Mouse (Mus musculus) hindbrain, embryonic 14.5 days (tissue): ENCODE results near the gene Fam98b. TPM values are rescaled to one million over a fixed set of nuclear protein-coding genes. Genes with fewer than 3 reads are reported as not detected.
A peak's percentile ranks its signal among the peaks of the same experiment; 100 is the strongest.

Source experiments
- ATAC-seq: fragments of 200-750 bp; cut with Nextera tagmentation; 2 replicates; pipeline ENCODE4 v1.8.0; 2017; ENCODE audit warnings: moderate number of reproducible peaks, mild to moderate bottlenecking, moderate TSS enrichment, moderate library complexity; ENCODE audit not compliant: low FRiP score
- DNase-seq: peaks from one replicate; pipeline ENCODE4 v3.0.0-alpha.2; 2015; ENCODE audit warnings: low spot score
- H3K27ac ChIP-seq: fragments of 300-500 bp; sonication (generic); 2 replicates; pipeline ENCODE4 v1.5.1; 2014; ENCODE audit warnings: mild to moderate bottlenecking, moderate library complexity
- H3K27me3 ChIP-seq: fragments of 300-500 bp; sonication (generic); 2 replicates; pipeline ENCODE4 v1.6.1; 2014; ENCODE audit warnings: mild to moderate bottlenecking, low read length, mixed read lengths; ENCODE audit not compliant: control insufficient read depth, insufficient read depth
- H3K36me3 ChIP-seq: fragments of 300-500 bp; sonication (generic); replicated peaks from 2 replicates; pipeline ENCODE4 v1.6.1; 2014; ENCODE audit not compliant: control insufficient read depth, insufficient read depth
- H3K4me1 ChIP-seq: fragments of 300-500 bp; sonication (generic); replicated peaks from 2 replicates; pipeline ENCODE4 v1.6.1; 2014; ENCODE audit warnings: antibody characterized with exemption, low read length, mixed read lengths; ENCODE audit not compliant: control insufficient read depth, insufficient read depth
- H3K4me2 ChIP-seq: fragments of 300-500 bp; sonication (generic); replicated peaks from 2 replicates; pipeline ENCODE4 v1.6.1; 2014; ENCODE audit warnings: mild to moderate bottlenecking, moderate library complexity
- H3K4me3 ChIP-seq: fragments of 300-500 bp; sonication (generic); replicated peaks from 2 replicates; pipeline ENCODE4 v1.5.1; 2014; ENCODE audit warnings: mild to moderate bottlenecking, low read length
- H3K9ac ChIP-seq: fragments of 300-500 bp; sonication (generic); 2 replicates; pipeline ENCODE4 v1.6.1; 2014
- H3K9me3 ChIP-seq: fragments of 300-500 bp; sonication (generic); 2 replicates; pipeline ENCODE4 v1.6.1; 2016; ENCODE audit warnings: low read length; ENCODE audit not compliant: control insufficient read depth
- WGBS: fragments of 180-500 bp; shearing (Covaris S2); extraction: QIAGEN DNeasy Blood & Tissue Kit; methylation state at CpG from one replicate; pipeline ENCODE4 v1.1.7; 2014; 5-methylcytosine and 5-hydroxymethylcytosine counted together
- polyA plus RNA-seq: library from polyadenylated mRNA; unstranded; fragments of >200 nt; fragmentation: Nextera tagmentation; extraction: Ambion mirVana; gene quantifications from 2 replicates; pipeline ENCODE4 v1.2.1, GENCODE M21; 2014

The Fam98b gene
- polyA plus RNA-seq, 1 experiment from 2014 or later = 8.8 TPM

GRCm38 (mm10) chr2:117222651-117223050, 26.9 kb upstream of the Fam98b start:
- WGBS = 83% methylated on average over 9 of the region's 9 CpGs
- H3K9me3 ChIP-seq = no peaks in the 10 kb centered on the region
- no peak for ATAC-seq
- H3K36me3 ChIP-seq = no peaks in the 10 kb centered on the region
- no peak overlapping the region for H3K27ac ChIP-seq
- no peak overlapping the region for H3K9ac ChIP-seq
- no peak for DNase-seq
- no peaks in the 10 kb centered on the region for H3K27me3 ChIP-seq
- no peaks in the 10 kb centered on the region; the same call in 1 of the 2 replicates for H3K4me1 ChIP-seq
- no peak overlapping the region for H3K4me3 ChIP-seq
- no peak overlapping the region for H3K4me2 ChIP-seq

DNA sequence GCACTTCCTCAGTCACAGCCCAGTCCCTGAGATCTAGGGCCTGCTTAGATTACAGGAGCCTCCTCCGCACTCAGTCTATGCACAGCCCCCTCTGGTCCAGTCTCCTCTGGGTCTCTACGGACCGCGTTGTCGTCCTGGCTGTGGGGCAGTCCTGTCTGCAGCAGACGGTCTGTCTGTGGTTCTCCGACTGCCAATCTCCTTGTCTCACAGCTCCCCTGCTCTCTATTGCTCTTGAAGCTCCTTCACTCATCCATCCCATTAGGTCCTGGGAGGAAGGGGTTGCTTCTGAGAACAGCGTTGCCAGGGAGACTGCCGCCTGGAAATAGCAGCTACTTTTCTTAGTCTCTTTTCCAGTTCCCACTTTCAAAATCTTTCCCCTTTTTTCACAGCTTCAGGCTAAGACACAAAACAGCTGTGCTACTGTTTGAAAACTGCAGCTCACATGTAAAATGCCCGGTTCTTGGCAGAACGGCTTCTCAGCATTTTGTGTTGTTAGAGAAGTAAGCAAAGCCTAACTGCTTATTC, 20.9 kb upstream of the Fam98b start:
- ATAC-seq (peak; percentile 57; the same call in 1 of the 2 replicates), DNase-seq (no peak)
- 31% methylated on average over 11 of the region's 11 CpGs for WGBS
- Histone ChIP-seq H3K9ac (peak overlapping the region; percentile 40), H3K36me3 (no peaks in the 10 kb centered on the region), H3K9me3 (no peaks in the 10 kb centered on the region), H3K4me1 (no peaks in the 10 kb centered on the region), H3K4me2 (peak overlapping the region; percentile 15; the same call in 1 of the 2 replicates), H3K4me3 (no peak overlapping the region), H3K27me3 (no peaks in the 10 kb centered on the region), H3K27ac (no peak overlapping the region)

DNA sequence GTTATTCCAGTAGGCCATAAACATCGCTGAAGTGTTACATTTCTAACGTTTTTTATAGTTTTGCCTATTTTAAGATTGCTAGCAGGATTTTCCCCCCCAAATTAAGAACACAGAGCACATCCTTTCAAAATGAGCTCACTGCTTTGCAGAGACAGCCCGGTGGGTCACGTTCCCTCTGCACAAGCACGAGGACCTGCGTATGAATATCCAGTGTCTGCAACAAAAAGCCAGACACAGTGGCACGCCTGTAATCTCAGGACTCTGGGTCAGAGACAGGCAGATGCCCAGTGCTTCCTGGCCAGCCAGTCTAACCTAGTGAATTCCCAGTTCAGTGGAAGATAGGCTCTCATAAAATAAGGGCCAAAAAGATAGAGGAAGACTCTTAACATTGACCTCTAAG, 19.3 kb upstream of the Fam98b start:
- ATAC-seq = no peak
- WGBS = 71% methylated on average over 7 of the region's 7 CpGs

DNA sequence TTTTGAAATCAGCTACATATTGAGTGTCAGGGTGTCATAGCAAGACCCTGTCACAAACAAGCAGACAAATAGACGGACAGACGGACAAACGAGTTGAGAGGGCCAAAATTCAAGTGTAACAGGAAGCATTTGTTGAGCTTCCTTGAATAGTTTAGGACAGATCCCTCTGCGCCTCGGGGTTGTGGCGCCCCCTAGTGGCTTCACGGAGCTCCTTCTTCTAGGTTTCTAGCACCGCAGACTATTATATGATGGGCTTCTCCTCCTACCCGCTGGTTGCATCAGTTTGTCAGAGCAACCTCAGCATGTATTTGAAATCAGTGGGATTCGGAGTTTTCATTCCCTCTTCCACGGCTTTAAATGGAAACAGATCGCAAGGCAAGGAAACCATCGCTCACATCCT, 18.3 kb upstream of the Fam98b start:
- WGBS = 6% methylated on average over 13 of the region's 13 CpGs
- H3K9ac ChIP-seq = no peak overlapping the region
- H3K27ac ChIP-seq = no peak overlapping the region
- no peak overlapping the region for H3K4me2 ChIP-seq
- DNase-seq (peak; percentile 88), ATAC-seq (peak; percentile 85)
- no peaks in the 10 kb centered on the region for H3K36me3 ChIP-seq
- H3K27me3 ChIP-seq = no peaks in the 10 kb centered on the region
- no peaks in the 10 kb centered on the region for H3K9me3 ChIP-seq
- H3K4me3 ChIP-seq = no peak overlapping the region
- H3K4me1 ChIP-seq = no peaks in the 10 kb centered on the region

More for the DNA sequence above, 19.3 kb upstream of the Fam98b start:
- Histone ChIP-seq H3K9me3 (no peaks in the 10 kb centered on the region), H3K4me2 (no peak overlapping the region), H3K27ac (no peak overlapping the region), H3K27me3 (no peaks in the 10 kb centered on the region), H3K9ac (no peak overlapping the region), H3K4me3 (no peak overlapping the region), H3K4me1 (no peaks in the 10 kb centered on the region), H3K36me3 (no peaks in the 10 kb centered on the region)
- DNase-seq = no peak

DNA sequence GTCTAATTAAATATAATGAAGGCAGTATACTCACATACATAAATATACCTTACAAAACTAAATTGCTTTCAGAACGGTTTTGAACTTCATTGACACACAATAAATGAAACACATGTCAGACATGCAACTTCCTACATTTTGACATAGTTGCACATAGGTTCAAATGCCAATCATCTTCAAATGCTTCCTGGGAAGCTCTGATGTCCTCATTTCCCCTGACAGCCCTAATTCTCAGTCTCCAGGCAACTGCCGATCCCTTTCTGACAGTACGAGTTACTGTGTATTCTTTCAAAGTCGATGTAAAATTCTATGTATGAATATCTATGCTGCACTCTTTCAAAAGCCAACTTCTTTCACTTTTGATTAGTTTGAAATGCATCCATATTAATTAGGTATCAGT, 7.6 kb upstream of the Fam98b start:
- ATAC-seq (no peak), DNase-seq (no peak)
- Histone ChIP-seq H3K4me1 (no peaks in the 10 kb centered on the region), H3K9me3 (no peaks in the 10 kb centered on the region), H3K36me3 (no peaks in the 10 kb centered on the region), H3K9ac (no peak overlapping the region), H3K4me2 (no peak overlapping the region), H3K27ac (no peak overlapping the region), H3K27me3 (no peaks in the 10 kb centered on the region), H3K4me3 (no peak overlapping the region)
- WGBS = 68% methylated on average over 4 of the region's 4 CpGs

GRCm38 (mm10) chr2:117250001-117250510, 517 bp downstream of the Fam98b start:
- WGBS = 0% methylated on average over 24 of the region's 24 CpGs

DNA sequence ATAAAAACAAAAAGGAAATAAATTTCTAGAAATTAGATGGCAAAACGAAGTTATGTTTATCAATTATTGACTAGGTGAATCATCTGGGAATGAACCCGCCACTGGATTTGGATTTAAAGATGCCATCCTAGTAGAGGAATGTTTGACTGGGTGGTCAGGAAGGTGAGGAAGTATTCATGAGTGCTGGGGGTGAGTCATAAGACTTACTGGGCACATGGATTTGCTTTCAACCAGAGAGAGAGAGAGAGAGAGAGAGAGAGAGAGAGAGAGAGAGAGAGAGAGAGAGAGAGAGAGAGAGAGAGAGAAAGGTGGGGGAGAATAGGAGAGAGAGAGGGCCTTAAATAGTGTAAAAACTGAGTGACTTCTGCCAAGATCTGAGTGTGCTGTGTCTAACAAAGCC, 5.9 kb downstream of the Fam98b start:
- Histone ChIP-seq H3K27me3 (no peaks in the 10 kb centered on the region), H3K4me1 (peaks cover 14% of the 10 kb centered on the region), H3K4me3 (no peak overlapping the region), H3K4me2 (no peak overlapping the region), H3K9ac (no peak overlapping the region), H3K36me3 (peaks cover 19% of the 10 kb centered on the region), H3K9me3 (no peaks in the 10 kb centered on the region), H3K27ac (no peak overlapping the region)
- DNase-seq (no peak), ATAC-seq (no peak)
- WGBS = 90% methylated on average over 2 of the region's 2 CpGs

More at GRCm38 (mm10) chr2:117250001-117250510, 517 bp downstream of the Fam98b start:
- peak; percentile 47 for DNase-seq
- peak; percentile 69 for ATAC-seq
- H3K4me1 ChIP-seq = peaks cover 16% of the 10 kb centered on the region
- peak overlapping the region; percentile 92 for H3K9ac ChIP-seq
- H3K27me3 ChIP-seq = no peaks in the 10 kb centered on the region
- H3K36me3 ChIP-seq = no peaks in the 10 kb centered on the region
- H3K27ac ChIP-seq = peak overlapping the region; percentile 91
- H3K4me2 ChIP-seq = peak overlapping the region; percentile 70
- peak overlapping the region; percentile 89 for H3K4me3 ChIP-seq
- H3K9me3 ChIP-seq = no peaks in the 10 kb centered on the region

GRCm38 (mm10) chr2:117257617-117258016, 8.1 kb downstream of the Fam98b start:
- no peak for DNase-seq
- WGBS = 90% methylated on average over 1 of the region's 1 CpGs
- H3K4me2 ChIP-seq = no peak overlapping the region
- H3K27ac ChIP-seq = no peak overlapping the region
- ATAC-seq = no peak
- H3K9me3 ChIP-seq = no peaks in the 10 kb centered on the region
- no peak overlapping the region for H3K9ac ChIP-seq
- no peaks in the 10 kb centered on the region for H3K4me1 ChIP-seq
- H3K4me3 ChIP-seq = no peak overlapping the region
- peaks cover 35% of the 10 kb centered on the region for H3K36me3 ChIP-seq
- no peaks in the 10 kb centered on the region for H3K27me3 ChIP-seq

DNA sequence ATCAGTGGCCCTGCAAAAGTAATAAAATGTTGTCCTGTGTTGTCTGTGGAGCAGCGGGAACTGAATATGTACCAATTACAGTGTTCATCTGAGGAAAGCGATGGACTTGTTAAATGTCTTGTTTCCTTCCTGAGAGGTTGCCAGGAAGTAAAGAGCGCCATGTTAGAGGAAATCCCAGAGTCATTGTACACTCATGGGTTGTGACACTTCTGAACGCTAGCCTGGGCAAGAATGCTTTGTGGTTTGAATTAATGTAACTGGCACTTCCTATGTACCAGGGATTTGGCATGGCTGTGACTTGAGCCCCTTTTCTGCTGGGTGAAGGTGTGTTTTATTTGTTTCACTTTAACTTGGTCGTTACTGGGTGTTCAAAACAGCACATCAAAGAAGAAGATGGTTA, 12.6 kb downstream of the Fam98b start:
- no peak for DNase-seq
- H3K27me3 ChIP-seq = no peaks in the 10 kb centered on the region
- WGBS = 92% methylated on average over 5 of the region's 5 CpGs
- no peaks in the 10 kb centered on the region for H3K9me3 ChIP-seq
- H3K4me3 ChIP-seq = no peak overlapping the region
- H3K4me1 ChIP-seq = no peaks in the 10 kb centered on the region
- H3K4me2 ChIP-seq = no peak overlapping the region
- H3K36me3 ChIP-seq = peaks cover 58% of the 10 kb centered on the region
- no peak overlapping the region for H3K27ac ChIP-seq
- ATAC-seq = no peak
- no peak overlapping the region for H3K9ac ChIP-seq
